Mouse (Mus musculus): ENCODE data around the gene Col13a1. TPM values are rescaled to one million over a fixed set of nuclear protein-coding genes. Genes with fewer than 3 reads are reported as not detected.

Gene Col13a1
- polyA plus RNA-seq, 1 experiment = 0.43 TPM

GRCm38 (mm10) chr10:61842261-61842660, 136.6 kb downstream of the Col13a1 start:
- H3K27ac ChIP-seq (ENCODE audit: control insufficient read depth, insufficient read depth, low read depth, low read length) = no peak overlapping the region
- H3K4me3 ChIP-seq (ENCODE audit: control insufficient read depth, low read depth, low read length) = no peak overlapping the region
- H3K27me3 ChIP-seq (ENCODE audit: control insufficient read depth, insufficient read depth, low read length) = no peaks in the 10 kb centered on the region
- no peak for TF ChIP-seq CTCF (IDR thresholded peaks at IDR 0.05; ENCODE audit: control insufficient read depth, insufficient read depth, insufficient replicate concordance, low read depth, low read length)
- no peak for TF ChIP-seq POLR2A (IDR thresholded peaks at IDR 0.05; ENCODE audit: control insufficient read depth, low read depth, low read length)
- no peaks in the 10 kb centered on the region for H3K4me1 ChIP-seq (ENCODE audit: control insufficient read depth, insufficient read depth, low read length)
- H3K36me3 ChIP-seq (ENCODE audit: control insufficient read depth, insufficient read depth, low read length) = no peaks in the 10 kb centered on the region

GRCm38 (mm10) chr10:61839326-61839725, 139.6 kb downstream of the Col13a1 start:
- Histone ChIP-seq H3K36me3 (ENCODE audit: control insufficient read depth, insufficient read depth, low read length) (no peaks in the 10 kb centered on the region), H3K27me3 (ENCODE audit: control insufficient read depth, insufficient read depth, low read length) (no peaks in the 10 kb centered on the region), H3K4me1 (ENCODE audit: control insufficient read depth, insufficient read depth, low read length) (no peaks in the 10 kb centered on the region; the same call in 1 of the 2 replicates), H3K27ac (ENCODE audit: control insufficient read depth, insufficient read depth, low read depth, low read length) (no peak overlapping the region), H3K4me3 (ENCODE audit: control insufficient read depth, low read depth, low read length) (peak overlapping the region; percentile 7)
- TF ChIP-seq POLR2A (IDR thresholded peaks at IDR 0.05; ENCODE audit: control insufficient read depth, low read depth, low read length) (no peak), CTCF (IDR thresholded peaks at IDR 0.05; ENCODE audit: control insufficient read depth, insufficient read depth, insufficient replicate concordance, low read depth, low read length) (no peak)

- Histone ChIP-seq H3K4me3 (ENCODE audit: control insufficient read depth, low read depth, low read length) (no peak overlapping the region), H3K36me3 (ENCODE audit: control insufficient read depth, insufficient read depth, low read length) (no peaks in the 10 kb centered on the region), H3K27ac (ENCODE audit: control insufficient read depth, insufficient read depth, low read depth, low read length) (no peak overlapping the region), H3K27me3 (ENCODE audit: control insufficient read depth, insufficient read depth, low read length) (no peaks in the 10 kb centered on the region), H3K4me1 (ENCODE audit: control insufficient read depth, insufficient read depth, low read length) (no peaks in the 10 kb centered on the region; the same call in 1 of the 2 replicates)
- TF ChIP-seq POLR2A (IDR thresholded peaks at IDR 0.05; ENCODE audit: control insufficient read depth, low read depth, low read length) (no peak), CTCF (IDR thresholded peaks at IDR 0.05; ENCODE audit: control insufficient read depth, insufficient read depth, insufficient replicate concordance, low read depth, low read length) (peak; percentile 81)
These were observed 140.1 kb downstream of the Col13a1 start for GRCm38 (mm10) chr10:61838769-61839168.

GRCm38 (mm10) chr10:61837286-61837685, 141.6 kb downstream of the Col13a1 start:
- no peak for TF ChIP-seq CTCF (IDR thresholded peaks at IDR 0.05; ENCODE audit: control insufficient read depth, insufficient read depth, insufficient replicate concordance, low read depth, low read length)
- no peak for TF ChIP-seq POLR2A (IDR thresholded peaks at IDR 0.05; ENCODE audit: control insufficient read depth, low read depth, low read length)
- Histone ChIP-seq H3K27ac (ENCODE audit: control insufficient read depth, insufficient read depth, low read depth, low read length) (no peak overlapping the region), H3K36me3 (ENCODE audit: control insufficient read depth, insufficient read depth, low read length) (no peaks in the 10 kb centered on the region), H3K4me1 (ENCODE audit: control insufficient read depth, insufficient read depth, low read length) (peaks cover 3% of the 10 kb centered on the region), H3K4me3 (ENCODE audit: control insufficient read depth, low read depth, low read length) (no peak overlapping the region), H3K27me3 (ENCODE audit: control insufficient read depth, insufficient read depth, low read length) (no peaks in the 10 kb centered on the region)

- Histone ChIP-seq H3K4me3 (ENCODE audit: control insufficient read depth, low read depth, low read length) (no peak overlapping the region), H3K36me3 (ENCODE audit: control insufficient read depth, insufficient read depth, low read length) (no peaks in the 10 kb centered on the region), H3K4me1 (ENCODE audit: control insufficient read depth, insufficient read depth, low read length) (peaks cover 3% of the 10 kb centered on the region), H3K27ac (ENCODE audit: control insufficient read depth, insufficient read depth, low read depth, low read length) (no peak overlapping the region), H3K27me3 (ENCODE audit: control insufficient read depth, insufficient read depth, low read length) (no peaks in the 10 kb centered on the region)
- TF ChIP-seq POLR2A (IDR thresholded peaks at IDR 0.05; ENCODE audit: control insufficient read depth, low read depth, low read length) = no peak
- no peak for TF ChIP-seq CTCF (IDR thresholded peaks at IDR 0.05; ENCODE audit: control insufficient read depth, insufficient read depth, insufficient replicate concordance, low read depth, low read length)
These were observed 144.6 kb downstream of the Col13a1 start for GRCm38 (mm10) chr10:61834288-61834687.

- H3K4me3 ChIP-seq (ENCODE audit: control insufficient read depth, low read depth, low read length) = no peak overlapping the region
- TF ChIP-seq POLR2A (IDR thresholded peaks at IDR 0.05; ENCODE audit: control insufficient read depth, low read depth, low read length) (no peak), CTCF (IDR thresholded peaks at IDR 0.05; ENCODE audit: control insufficient read depth, insufficient read depth, insufficient replicate concordance, low read depth, low read length) (no peak)
- H3K27me3 ChIP-seq (ENCODE audit: control insufficient read depth, insufficient read depth, low read length) = no peaks in the 10 kb centered on the region
- peaks cover 6% of the 10 kb centered on the region for H3K4me1 ChIP-seq (ENCODE audit: control insufficient read depth, insufficient read depth, low read length)
- H3K27ac ChIP-seq (ENCODE audit: control insufficient read depth, insufficient read depth, low read depth, low read length) = peak overlapping the region; percentile 64
- H3K36me3 ChIP-seq (ENCODE audit: control insufficient read depth, insufficient read depth, low read length) = no peaks in the 10 kb centered on the region
These were observed 146.2 kb downstream of the Col13a1 start for GRCm38 (mm10) chr10:61832713-61833112.

- H3K36me3 ChIP-seq (ENCODE audit: control insufficient read depth, insufficient read depth, low read length) = no peaks in the 10 kb centered on the region
- H3K4me1 ChIP-seq (ENCODE audit: control insufficient read depth, insufficient read depth, low read length) = peaks cover 8% of the 10 kb centered on the region
- no peak for TF ChIP-seq CTCF (IDR thresholded peaks at IDR 0.05; ENCODE audit: control insufficient read depth, insufficient read depth, insufficient replicate concordance, low read depth, low read length)
- TF ChIP-seq POLR2A (IDR thresholded peaks at IDR 0.05; ENCODE audit: control insufficient read depth, low read depth, low read length) = no peak
- H3K4me3 ChIP-seq (ENCODE audit: control insufficient read depth, low read depth, low read length) = no peak overlapping the region
- peak overlapping the region; percentile 3; the same call in 1 of the 2 replicates for H3K27ac ChIP-seq (ENCODE audit: control insufficient read depth, insufficient read depth, low read depth, low read length)
- H3K27me3 ChIP-seq (ENCODE audit: control insufficient read depth, insufficient read depth, low read length) = no peaks in the 10 kb centered on the region
These were observed 147.2 kb downstream of the Col13a1 start for GRCm38 (mm10) chr10:61831741-61832140.

GRCm38 (mm10) chr10:61831251-61831650, 147.7 kb downstream of the Col13a1 start:
- H3K4me3 ChIP-seq (ENCODE audit: control insufficient read depth, low read depth, low read length) = no peak overlapping the region
- peaks cover 11% of the 10 kb centered on the region for H3K4me1 ChIP-seq (ENCODE audit: control insufficient read depth, insufficient read depth, low read length)
- H3K27me3 ChIP-seq (ENCODE audit: control insufficient read depth, insufficient read depth, low read length) = no peaks in the 10 kb centered on the region
- no peak overlapping the region for H3K27ac ChIP-seq (ENCODE audit: control insufficient read depth, insufficient read depth, low read depth, low read length)
- H3K36me3 ChIP-seq (ENCODE audit: control insufficient read depth, insufficient read depth, low read length) = no peaks in the 10 kb centered on the region
- TF ChIP-seq CTCF (IDR thresholded peaks at IDR 0.05; ENCODE audit: control insufficient read depth, insufficient read depth, insufficient replicate concordance, low read depth, low read length) (no peak), POLR2A (IDR thresholded peaks at IDR 0.05; ENCODE audit: control insufficient read depth, low read depth, low read length) (no peak)
